Mouse (Mus musculus) ovary, postnatal 10 days (tissue): ENCODE data around the gene Mast3.
A peak's percentile ranks its signal among the peaks of the same experiment; 100 is the strongest.

ENCODE experiments used
- DNase-seq: peaks from one replicate; pipeline ENCODE4 v3.0.0; 2022; ENCODE audit warnings: low spot score

Mast3 gene

DNA sequence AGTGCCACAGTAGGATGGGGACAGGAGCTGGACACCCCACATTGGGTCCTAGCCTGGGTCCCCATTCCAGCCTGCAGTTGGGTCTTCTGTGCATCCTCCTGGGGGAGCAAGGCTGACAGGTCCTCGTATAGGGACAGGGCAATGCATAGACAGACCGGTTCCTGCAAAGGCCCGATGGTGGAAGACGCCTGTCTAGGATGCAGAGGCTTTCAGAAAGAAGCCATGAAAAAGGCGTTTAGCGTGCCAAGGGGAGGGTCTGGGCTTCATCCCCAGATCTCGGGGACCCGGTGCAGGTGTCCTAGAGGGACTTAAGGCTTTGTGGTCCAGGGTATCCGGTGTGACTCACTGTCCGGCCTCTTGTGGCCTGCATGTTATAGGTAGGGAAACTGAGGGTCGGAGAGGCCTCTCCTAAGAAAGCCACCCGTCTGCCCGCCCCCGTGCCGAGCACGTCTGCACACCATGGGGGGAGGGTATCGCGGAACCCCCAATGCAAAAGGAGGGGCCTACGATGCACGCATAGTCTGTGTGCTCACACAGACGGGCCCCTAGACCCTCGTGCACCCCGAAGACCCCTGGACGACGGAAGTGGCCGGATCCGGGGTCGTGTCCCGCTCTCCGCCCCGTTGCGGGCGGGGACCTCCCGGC lies 28.9 kb downstream of the Mast3 start:
- DNase-seq = no peak

DNA sequence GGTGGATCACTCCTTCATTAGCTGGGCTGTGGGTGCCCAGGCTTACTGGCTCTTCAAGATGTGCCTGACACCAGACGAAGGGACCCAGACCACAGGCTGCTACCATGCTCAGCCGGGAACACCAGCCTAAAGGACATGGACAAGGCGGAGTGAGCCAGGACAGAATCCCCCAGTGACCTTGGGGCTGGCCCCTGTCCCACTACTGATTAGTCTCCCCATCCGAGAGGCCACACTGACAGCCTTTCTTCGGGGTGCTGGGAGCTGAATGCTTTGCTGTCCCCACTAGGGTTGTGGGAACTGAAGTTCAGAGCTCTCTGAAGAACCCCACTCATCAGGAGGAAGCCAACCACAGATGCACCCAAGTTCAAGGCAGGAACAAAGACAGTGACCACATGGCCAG lies 29.6 kb downstream of the Mast3 start:
- DNase-seq = no peak

GRCm38 (mm10) chr8:70774740-70775139 lies 30.1 kb downstream of the Mast3 start:
- DNase-seq = no peak

DNA sequence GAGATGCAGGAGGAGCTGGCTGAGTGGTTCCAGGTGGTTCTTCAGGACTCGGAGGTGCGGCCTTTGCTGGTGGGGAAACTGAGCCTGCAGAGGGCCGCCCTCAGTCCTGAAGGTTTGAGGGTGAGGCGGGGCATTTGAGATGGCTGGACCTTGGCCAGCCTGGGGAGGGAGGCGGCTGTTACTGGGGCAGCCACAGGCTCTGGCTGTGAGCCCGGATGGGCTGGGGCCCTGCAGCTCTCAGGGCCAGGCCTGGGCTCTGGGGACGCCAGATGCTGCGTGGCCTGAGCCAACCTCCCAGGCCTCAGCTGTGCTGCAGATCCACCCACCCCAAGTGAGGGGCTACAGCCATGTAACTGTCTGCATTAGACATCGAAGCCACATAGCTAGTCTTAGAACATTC lies 31.0 kb downstream of the Mast3 start:
- DNase-seq = no peak

- DNase-seq = no peak
Measured at GRCm38 (mm10) chr8:70773410-70773809, 31.4 kb downstream of the Mast3 start.

GRCm38 (mm10) chr8:70772890-70773289 lies 32.0 kb downstream of the Mast3 start:
- DNase-seq = no peak

DNA sequence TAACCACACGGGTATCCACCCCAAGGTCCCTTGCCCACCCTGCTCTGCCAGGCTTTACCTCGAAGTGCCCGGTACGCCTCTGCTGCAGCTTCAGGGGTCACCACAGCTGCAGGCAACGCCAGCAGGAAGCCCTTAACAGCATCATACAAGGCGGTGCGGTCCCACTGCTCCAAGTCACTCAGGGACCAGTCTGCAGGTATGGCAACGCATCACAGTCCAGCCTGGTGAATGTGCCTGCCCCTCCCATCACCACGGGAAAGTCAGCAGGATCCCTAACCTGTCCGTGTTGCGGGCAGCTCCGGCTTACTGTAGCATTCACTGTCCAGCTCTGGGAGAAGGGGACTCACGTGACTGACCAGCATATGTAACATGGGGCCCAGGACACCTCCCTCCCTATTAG lies 32.8 kb downstream of the Mast3 start:
- DNase-seq = no peak

- DNase-seq = no peak
Measured at GRCm38 (mm10) chr8:70771217-70771616, 33.6 kb downstream of the Mast3 start.

- DNase-seq = no peak
Measured at GRCm38 (mm10) chr8:70770748-70771147, 34.1 kb downstream of the Mast3 start.

- DNase-seq = no peak
Measured at GRCm38 (mm10) chr8:70769858-70770257, 35.0 kb downstream of the Mast3 start.

DNA sequence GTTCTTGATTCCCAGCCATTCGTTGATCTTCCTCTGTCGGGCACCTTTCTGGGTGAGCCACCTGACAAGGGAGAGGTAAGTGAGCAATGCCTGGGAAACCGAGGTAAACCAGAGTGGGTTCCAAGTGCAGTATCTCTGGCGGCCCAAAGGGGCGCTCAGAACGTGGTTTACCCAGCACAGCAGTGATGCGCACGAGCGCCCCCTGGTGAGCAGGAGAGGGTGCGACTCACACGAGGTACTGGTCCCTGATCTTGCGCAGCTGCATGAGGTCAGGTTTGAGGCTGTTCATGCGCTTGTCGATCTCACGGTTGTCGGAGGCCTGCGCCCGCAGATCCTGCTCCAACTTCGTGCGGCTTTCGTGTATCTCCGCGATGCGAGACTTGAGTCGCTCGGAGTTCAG lies 35.5 kb downstream of the Mast3 start:
- DNase-seq = peak; percentile 87

- no peak for DNase-seq
Measured at GRCm38 (mm10) chr8:70768956-70769355, 35.9 kb downstream of the Mast3 start.

DNA sequence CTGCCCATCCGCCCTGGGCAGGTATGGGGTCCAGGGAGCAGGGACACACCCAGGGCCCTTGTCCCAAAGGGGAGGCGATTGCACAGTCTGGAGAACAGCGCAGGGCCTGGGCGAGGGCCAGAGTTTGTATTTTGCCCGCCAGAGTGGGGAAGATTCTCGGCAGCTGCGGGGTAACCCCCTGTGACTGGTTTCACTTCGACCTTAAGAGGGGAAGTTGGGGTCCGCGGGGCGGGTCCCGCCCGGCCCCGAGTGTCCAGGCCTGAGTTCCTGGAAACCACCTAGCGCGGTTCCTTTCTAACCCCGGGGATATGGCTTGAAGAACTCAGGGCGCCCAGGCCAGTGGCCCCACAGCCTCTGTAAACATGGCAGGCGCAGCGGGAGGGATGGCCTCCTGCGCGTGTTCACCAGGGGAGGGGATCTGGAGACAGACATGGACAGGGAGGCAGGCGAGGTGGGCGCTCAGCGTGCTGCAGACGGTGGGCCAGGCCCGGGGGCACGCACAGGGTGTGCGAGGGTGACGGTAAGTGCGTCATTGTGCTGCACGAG lies 36.5 kb downstream of the Mast3 start:
- DNase-seq = no peak

- DNase-seq = no peak
Measured at GRCm38 (mm10) chr8:70767503-70767902, 37.4 kb downstream of the Mast3 start.

- DNase-seq = no peak
Measured at GRCm38 (mm10) chr8:70766571-70767440, 38.0 kb downstream of the Mast3 start.

DNA sequence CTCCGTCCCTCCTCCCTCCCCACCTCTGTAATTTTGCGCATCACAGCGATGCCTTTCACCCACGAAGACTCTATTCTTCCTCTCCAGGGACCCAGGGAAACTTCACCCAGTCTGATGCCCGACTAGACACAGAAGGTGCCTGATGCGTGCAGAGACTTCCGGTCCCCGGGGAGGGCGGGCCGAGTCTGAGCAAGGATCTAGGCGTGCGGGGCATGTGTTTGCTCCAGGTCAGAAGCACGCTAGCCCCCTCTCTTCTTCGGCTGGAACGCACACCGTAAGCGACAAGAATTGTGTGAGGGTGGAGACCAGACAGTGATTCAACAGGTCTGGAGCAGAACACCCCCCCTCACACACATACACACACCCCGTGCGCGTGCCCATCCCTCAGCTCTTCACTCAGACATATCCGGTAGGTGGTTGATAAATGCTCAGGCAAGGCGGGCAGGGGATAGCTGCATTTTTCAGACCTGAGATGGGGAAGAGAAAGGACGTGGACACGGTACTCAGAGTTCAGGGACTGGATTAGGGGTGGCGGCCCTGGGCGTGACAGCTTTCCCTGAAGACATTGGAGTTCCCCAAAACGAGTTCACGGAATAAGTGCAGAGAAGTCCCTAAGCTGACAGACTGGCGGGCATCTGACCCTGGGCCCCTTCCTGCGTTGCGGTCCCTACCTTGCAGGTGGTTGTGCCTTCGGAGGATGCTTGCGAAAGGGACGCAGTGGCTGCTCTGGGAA lies 38.9 kb downstream of the Mast3 start:
- no peak for DNase-seq

GRCm38 (mm10) chr8:70765329-70765728 lies 39.5 kb downstream of the Mast3 start:
- no peak for DNase-seq

DNA sequence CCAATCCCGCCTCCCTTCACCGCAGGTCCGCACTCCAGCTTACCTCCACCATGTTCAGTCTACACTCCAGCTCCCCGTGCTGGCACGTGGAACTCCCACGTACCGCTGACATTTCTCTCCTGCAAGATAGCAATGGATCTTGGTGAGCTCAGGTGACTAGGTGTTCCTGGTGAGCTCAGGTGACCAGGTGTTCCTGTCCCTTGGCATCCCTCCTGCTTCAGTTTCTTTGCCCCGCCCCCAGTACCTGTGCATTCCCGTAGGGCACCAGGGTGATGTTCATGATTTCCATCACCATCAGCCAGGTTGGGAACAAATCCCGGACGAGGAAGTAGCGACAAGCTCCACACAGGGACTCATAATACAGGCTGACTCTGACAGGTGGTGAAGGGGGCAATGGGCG lies 40.2 kb downstream of the Mast3 start:
- no peak for DNase-seq

DNA sequence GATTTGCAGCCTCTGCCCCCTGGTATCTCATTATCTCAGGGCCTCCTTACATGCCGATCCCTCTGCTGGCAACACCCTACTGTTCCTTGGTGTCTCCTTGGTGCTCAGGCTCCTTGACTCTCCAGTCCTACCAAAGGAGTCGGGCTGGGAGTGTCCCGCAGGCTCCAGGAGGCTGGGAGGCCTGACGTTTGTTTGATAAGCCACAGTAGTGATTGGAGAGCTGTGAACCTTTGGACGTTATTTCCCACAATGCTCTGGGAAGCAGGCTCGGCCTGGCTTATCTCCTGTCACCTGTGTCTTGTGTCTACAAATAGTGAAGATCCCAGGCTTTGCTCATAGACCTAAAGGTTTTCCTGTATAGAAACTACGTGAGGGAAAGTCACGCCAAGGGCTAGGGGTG lies 40.8 kb downstream of the Mast3 start:
- DNase-seq = no peak

DNA sequence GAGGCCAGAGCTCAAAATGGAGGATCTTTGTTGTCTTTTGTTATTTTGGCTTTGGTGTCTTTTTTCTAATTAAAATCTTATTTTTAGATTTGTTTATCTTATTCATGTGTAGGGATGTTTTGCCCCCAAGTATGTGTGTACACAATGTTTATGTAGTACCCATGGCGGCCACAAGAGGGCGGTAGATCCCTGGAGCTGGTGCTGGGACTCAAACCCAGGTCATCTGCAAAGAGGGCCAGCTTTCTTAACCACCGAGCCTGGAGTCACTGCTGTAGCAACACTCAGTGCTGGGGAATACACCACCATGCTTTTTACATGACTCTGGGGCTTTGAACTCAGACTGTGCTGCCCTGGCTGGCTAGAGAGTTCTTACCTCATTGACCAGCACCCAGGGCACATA lies 41.5 kb downstream of the Mast3 start:
- DNase-seq = no peak

DNA sequence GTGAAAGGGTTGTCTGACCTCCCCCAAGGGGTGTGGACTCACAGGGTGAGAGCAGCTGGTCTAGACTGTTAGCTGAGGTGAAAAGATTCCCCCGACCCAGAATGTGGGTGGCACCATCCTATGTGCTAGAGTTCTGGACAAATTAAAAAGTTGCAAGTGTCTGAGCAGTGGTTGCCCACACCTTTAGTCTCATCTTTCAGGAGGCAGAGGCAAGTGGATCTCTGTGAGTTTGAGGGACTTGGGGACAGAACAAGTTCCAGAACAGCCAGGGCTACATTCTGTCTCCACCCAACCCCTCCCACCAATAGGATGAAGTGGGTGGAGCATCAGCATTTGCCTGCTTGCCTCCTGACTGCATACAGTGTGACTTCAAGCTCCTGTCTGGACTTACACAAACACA lies 42.7 kb downstream of the Mast3 start:
- no peak for DNase-seq

GRCm38 (mm10) chr8:70760775-70761406 lies 44.0 kb downstream of the Mast3 start, which contains the start of gene Mpv17l2:
Mpv17l2 (minus strand) TSS chr8:70760946.
- peak; percentile 62 for DNase-seq
